Mouse (Mus musculus): ENCODE results near the gene Nfat5. TPM values are rescaled to one million over a fixed set of nuclear protein-coding genes. Genes with fewer than 3 reads are reported as not detected.
A peak's percentile ranks its signal among the peaks of the same experiment; 100 is the strongest.

Nfat5 gene
- total RNA-seq, 2 experiments from 2014 or later, result 37.9 to 39.4 TPM

- no peak for DNase-seq (ENCODE audit: low spot score in 2 of 2)
Measured at GRCm38 (mm10) chr8:107396106-107396670, 102.9 kb downstream of the Nfat5 start.

GRCm38 (mm10) chr8:107397665-107398064, 104.4 kb downstream of the Nfat5 start:
- no peak for DNase-seq (ENCODE audit: low spot score in 2 of 2)

- peak; percentile 27 to 46 for DNase-seq (ENCODE audit: low spot score in 2 of 2)
Measured at GRCm38 (mm10) chr8:107399495-107399894, 106.2 kb downstream of the Nfat5 start.

GRCm38 (mm10) chr8:107401866-107402265, 108.6 kb downstream of the Nfat5 start:
- no peak for DNase-seq (ENCODE audit: low spot score in 2 of 2)

- peak; percentile 43 to 51 for DNase-seq (ENCODE audit: low spot score in 2 of 2)
Measured at GRCm38 (mm10) chr8:107403038-107403781, 109.9 kb downstream of the Nfat5 start, which contains the start of gene Nqo1. Nqo1 (minus strand) TSS chr8:107403206.

GRCm38 (mm10) chr8:107404057-107404456, 110.8 kb downstream of the Nfat5 start:
- no peak for DNase-seq (ENCODE audit: low spot score in 2 of 2)

GRCm38 (mm10) chr8:107405935-107406334, 112.7 kb downstream of the Nfat5 start:
- no peak for DNase-seq (ENCODE audit: low spot score in 2 of 2)

- DNase-seq (ENCODE audit: low spot score in 2 of 2), result no peak
Measured at GRCm38 (mm10) chr8:107411391-107411790, 118.1 kb downstream of the Nfat5 start.

GRCm38 (mm10) chr8:107412552-107412951, 119.3 kb downstream of the Nfat5 start:
- DNase-seq (ENCODE audit: low spot score in 2 of 2), result no peak

- DNase-seq (ENCODE audit: low spot score in 2 of 2), result no peak
Measured at GRCm38 (mm10) chr8:107413881-107414280, 120.6 kb downstream of the Nfat5 start.

GRCm38 (mm10) chr8:107417001-107417400, 123.7 kb downstream of the Nfat5 start:
- no peak for DNase-seq (ENCODE audit: low spot score in 2 of 2)

- no peak for DNase-seq (ENCODE audit: low spot score in 2 of 2)
Measured at GRCm38 (mm10) chr8:107424176-107424575, 130.9 kb downstream of the Nfat5 start.

- peak; percentile 97 to 99 for DNase-seq (ENCODE audit: low spot score in 2 of 2)
Measured at GRCm38 (mm10) chr8:107424597-107425229, 131.4 kb downstream of the Nfat5 start, which contains the start of gene Nob1. Nob1 (minus strand) TSS chr8:107425051.

- no peak for DNase-seq (ENCODE audit: low spot score in 2 of 2)
Measured at GRCm38 (mm10) chr8:107425230-107425597, 131.9 kb downstream of the Nfat5 start.

Other genes starting within 250 kb of the Nfat5 start
- 10 to 100 TPM; 23.6 to 27.6 TPM for gene Pdf, start 244.9 kb upstream of the Nfat5 start, total RNA-seq (2021)
- gene Cog8, start 236.8 kb upstream of the Nfat5 start, total RNA-seq (2021), result 10 to 100 TPM; 24.9 to 27.8 TPM
- gene Nip7, start 236.6 kb upstream of the Nfat5 start, total RNA-seq (2021), result 10 to 100 TPM; 57.3 to 66.3 TPM
- gene Tmed6, start 227.8 kb upstream of the Nfat5 start, total RNA-seq (2021), result not detected
- 10 to 100 TPM; 36.0 to 36.6 TPM for gene Terf2, start 196.9 kb upstream of the Nfat5 start, total RNA-seq (2021)
- 100 to 1,000 TPM in 1 of 2 experiments, 10 to 100 TPM in 1; 97.0 to 102 TPM for gene Cyb5b, start 142.8 kb upstream of the Nfat5 start, total RNA-seq (2021)
- 1 to 10 TPM; 2.3 to 3.0 TPM for gene Nqo1, start 109.7 kb downstream of the Nfat5 start, total RNA-seq (2021)
- gene Nob1, start 131.6 kb downstream of the Nfat5 start, total RNA-seq (2021), result 10 to 100 TPM; 36.3 to 36.9 TPM
- gene Wwp2, start 142.9 kb downstream of the Nfat5 start, total RNA-seq (2021), result 10 to 100 TPM; 36.1 to 36.7 TPM